Mouse (Mus musculus): ENCODE data around the gene Gm3486. TPM values are rescaled to one million over a fixed set of nuclear protein-coding genes. Genes with fewer than 3 reads are reported as not detected.
"Not testable (repeated sequence)": the region's sequence is repeated elsewhere in the genome, so short reads cannot be mapped to it uniquely, and the experiment has no call there.

Gm3486 gene
- not detected in 2 replicates for polyA plus RNA-seq (2014; fragmentation: Nextera tagmentation; extraction: Ambion mirVana)

DNA sequence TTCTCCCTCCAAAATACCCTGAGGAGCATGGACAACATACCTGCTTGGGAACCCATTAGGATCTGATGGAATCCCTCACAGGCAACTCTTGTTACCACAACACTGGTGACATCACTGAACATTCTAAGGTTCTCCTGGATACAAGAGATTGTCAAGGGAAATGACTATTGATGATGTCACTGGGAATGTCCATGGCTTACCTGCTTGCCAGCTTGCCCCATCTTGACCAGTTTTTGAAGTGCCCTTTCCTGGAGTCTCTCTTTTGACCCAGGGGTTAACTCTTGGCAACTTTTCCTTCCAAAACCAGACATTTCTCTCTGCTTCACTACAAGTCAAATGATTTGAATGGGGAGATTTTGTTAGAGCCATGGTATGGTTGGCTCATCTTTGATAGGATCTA lies at the start of gene Gm3486:
Gm3486 (minus strand) TSS at position 101 of the 400 bp plus-strand sequence.
- H3K4me3 ChIP-seq (ENCODE audit: low read depth, low read length); DNase-seq (ENCODE audit: low spot score); H3K4me2 ChIP-seq (ENCODE audit: low read depth, low read length); H3K27me3 ChIP-seq (replicated peaks; ENCODE audit: control insufficient read depth, insufficient read depth, low read length); ATAC-seq (ENCODE audit: low read depth); H3K27ac ChIP-seq (replicated peaks; ENCODE audit: low read depth, low read length); H3K9ac ChIP-seq (ENCODE audit: low read depth, low read length); H3K36me3 ChIP-seq (ENCODE audit: control insufficient read depth, insufficient read depth, low read length); H3K4me1 ChIP-seq (ENCODE audit: control insufficient read depth, insufficient read depth, low read length); H3K9me3 ChIP-seq (ENCODE audit: control insufficient read depth, low read length): not testable (repeated sequence)

DNA sequence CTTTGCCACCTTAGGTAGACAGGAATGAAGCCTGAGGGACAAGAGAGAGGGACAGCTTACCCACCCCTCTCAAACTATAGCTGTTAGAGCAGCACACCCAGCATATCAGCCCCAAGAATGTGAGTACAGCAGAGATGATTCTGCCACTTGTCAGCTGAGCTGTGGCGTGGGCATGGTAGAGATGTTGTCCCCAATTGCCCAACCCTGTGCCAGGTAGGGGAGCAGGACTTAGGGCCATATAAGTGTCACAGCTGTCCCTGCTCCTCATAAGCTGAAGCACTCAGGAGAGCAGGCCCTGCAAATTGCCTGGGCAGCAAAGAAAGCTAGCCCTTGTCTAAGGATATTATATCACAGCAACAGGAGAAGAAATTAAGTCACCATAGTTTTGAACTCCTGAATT lies 35.4 kb upstream of the Gm3486 start:
- H3K36me3 ChIP-seq (ENCODE audit: control insufficient read depth, insufficient read depth, low read length); H3K27ac ChIP-seq (replicated peaks; ENCODE audit: low read depth, low read length); H3K9ac ChIP-seq (ENCODE audit: low read depth, low read length); ATAC-seq (ENCODE audit: low read depth); H3K9me3 ChIP-seq (ENCODE audit: control insufficient read depth, low read length); H3K27me3 ChIP-seq (replicated peaks; ENCODE audit: control insufficient read depth, insufficient read depth, low read length); H3K4me1 ChIP-seq (ENCODE audit: control insufficient read depth, insufficient read depth, low read length); H3K4me2 ChIP-seq (ENCODE audit: low read depth, low read length); DNase-seq (ENCODE audit: low spot score); H3K4me3 ChIP-seq (ENCODE audit: low read depth, low read length): not testable (repeated sequence)
- WGBS, result 84% methylated on average over 1 of the region's 1 CpGs

DNA sequence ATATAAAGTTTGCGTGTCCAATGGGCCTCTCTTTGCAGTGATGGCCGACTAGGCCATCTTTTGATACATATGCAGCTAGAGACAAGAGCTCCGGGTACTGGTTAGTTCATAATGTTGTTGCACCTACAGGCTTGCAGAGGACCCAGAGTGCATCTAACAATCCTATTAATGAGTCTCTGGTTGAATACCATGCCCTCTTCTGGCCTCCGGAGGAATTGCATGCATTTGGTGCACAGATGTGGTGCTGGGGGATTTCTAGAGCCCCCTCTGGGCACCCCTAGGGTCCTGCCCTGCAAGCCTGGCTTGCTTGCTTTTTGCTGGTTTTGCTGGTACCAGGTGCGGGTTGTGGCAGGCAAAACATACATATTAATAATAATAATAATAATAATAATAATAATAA lies 31.4 kb upstream of the Gm3486 start:
- not testable (repeated sequence) for H3K4me3 ChIP-seq (ENCODE audit: low read depth, low read length); H3K9ac ChIP-seq (ENCODE audit: low read depth, low read length); H3K27me3 ChIP-seq (replicated peaks; ENCODE audit: control insufficient read depth, insufficient read depth, low read length); DNase-seq (ENCODE audit: low spot score); H3K27ac ChIP-seq (replicated peaks; ENCODE audit: low read depth, low read length); H3K36me3 ChIP-seq (ENCODE audit: control insufficient read depth, insufficient read depth, low read length); H3K9me3 ChIP-seq (ENCODE audit: control insufficient read depth, low read length); H3K4me2 ChIP-seq (ENCODE audit: low read depth, low read length); ATAC-seq (ENCODE audit: low read depth); H3K4me1 ChIP-seq (ENCODE audit: control insufficient read depth, insufficient read depth, low read length)
- 74% methylated on average over 5 of the region's 5 CpGs for WGBS

DNA sequence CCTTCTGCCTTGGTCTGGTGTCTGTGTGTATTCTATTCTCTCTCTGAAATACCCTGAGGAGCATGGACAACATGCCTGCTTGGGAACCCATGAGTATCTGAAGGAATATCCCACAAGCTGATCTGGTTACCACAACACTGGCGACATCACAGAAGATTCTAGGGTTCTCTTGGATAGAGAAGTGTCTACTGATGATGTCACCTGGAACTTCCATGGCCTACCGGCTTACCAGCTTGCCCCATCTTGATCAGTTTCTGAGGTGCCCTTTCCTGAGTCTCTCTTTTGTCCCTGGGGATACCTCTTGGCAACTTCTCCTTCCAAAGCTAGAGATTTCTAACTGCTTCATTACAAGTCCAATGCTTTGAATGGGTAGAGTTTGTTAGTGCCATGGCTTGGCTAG lies 35.9 kb downstream of the Gm3486 start, which contains the start of gene Gm7954:
Gm7954 (minus strand) TSS at position 101 of the 400 bp plus-strand sequence.
- DNase-seq (ENCODE audit: low spot score); H3K4me3 ChIP-seq (ENCODE audit: low read depth, low read length); H3K9ac ChIP-seq (ENCODE audit: low read depth, low read length); H3K4me2 ChIP-seq (ENCODE audit: low read depth, low read length); H3K4me1 ChIP-seq (ENCODE audit: control insufficient read depth, insufficient read depth, low read length); H3K9me3 ChIP-seq (ENCODE audit: control insufficient read depth, low read length); H3K36me3 ChIP-seq (ENCODE audit: control insufficient read depth, insufficient read depth, low read length); ATAC-seq (ENCODE audit: low read depth); H3K27ac ChIP-seq (replicated peaks; ENCODE audit: low read depth, low read length); H3K27me3 ChIP-seq (replicated peaks; ENCODE audit: control insufficient read depth, insufficient read depth, low read length): not testable (repeated sequence)
- no CpG with 5 or more reads among the region's 2 CpGs for WGBS

Other genes starting within 250 kb of the Gm3486 start
- gene Gm2832, start 210.7 kb downstream of the Gm3486 start, polyA plus RNA-seq (2014; fragmentation: Nextera tagmentation; extraction: Ambion mirVana), result 0.13 TPM in 1 of 2 replicates, not detected in the other
- not detected in 2 replicates for gene Gm5798, start 140.9 kb downstream of the Gm3486 start, polyA plus RNA-seq (2014; fragmentation: Nextera tagmentation; extraction: Ambion mirVana)
- not detected in 2 replicates for gene Gm7945, start 103.1 kb downstream of the Gm3486 start, polyA plus RNA-seq (2014; fragmentation: Nextera tagmentation; extraction: Ambion mirVana)
- gene Gm6482, start 81.2 kb downstream of the Gm3486 start, polyA plus RNA-seq (2014; fragmentation: Nextera tagmentation; extraction: Ambion mirVana), result not detected in 2 replicates
- gene Gm7954, start 36.0 kb downstream of the Gm3486 start, polyA plus RNA-seq (2014; fragmentation: Nextera tagmentation; extraction: Ambion mirVana), result not detected in 2 replicates
- not detected in 2 replicates for gene Gm7970, start 66.1 kb upstream of the Gm3486 start, polyA plus RNA-seq (2014; fragmentation: Nextera tagmentation; extraction: Ambion mirVana)
- gene 1700049E17Rik2, start 83.7 kb upstream of the Gm3486 start, polyA plus RNA-seq (2014; fragmentation: Nextera tagmentation; extraction: Ambion mirVana), result not detected in 2 replicates
- not detected in 2 replicates for gene Gm3072, start 135.1 kb upstream of the Gm3486 start, polyA plus RNA-seq (2014; fragmentation: Nextera tagmentation; extraction: Ambion mirVana)
- gene Gm3676, start 157.0 kb upstream of the Gm3486 start, polyA plus RNA-seq (2014; fragmentation: Nextera tagmentation; extraction: Ambion mirVana), result not detected in 2 replicates
- not detected in 2 replicates for gene Gm8068, start 212.4 kb upstream of the Gm3486 start, polyA plus RNA-seq (2014; fragmentation: Nextera tagmentation; extraction: Ambion mirVana)

All from embryonic facial prominence, embryonic 14.5 days (tissue).